Comparison of ENCODE assay signal across 8 mouse cellular contexts in the genomic region with DNA sequence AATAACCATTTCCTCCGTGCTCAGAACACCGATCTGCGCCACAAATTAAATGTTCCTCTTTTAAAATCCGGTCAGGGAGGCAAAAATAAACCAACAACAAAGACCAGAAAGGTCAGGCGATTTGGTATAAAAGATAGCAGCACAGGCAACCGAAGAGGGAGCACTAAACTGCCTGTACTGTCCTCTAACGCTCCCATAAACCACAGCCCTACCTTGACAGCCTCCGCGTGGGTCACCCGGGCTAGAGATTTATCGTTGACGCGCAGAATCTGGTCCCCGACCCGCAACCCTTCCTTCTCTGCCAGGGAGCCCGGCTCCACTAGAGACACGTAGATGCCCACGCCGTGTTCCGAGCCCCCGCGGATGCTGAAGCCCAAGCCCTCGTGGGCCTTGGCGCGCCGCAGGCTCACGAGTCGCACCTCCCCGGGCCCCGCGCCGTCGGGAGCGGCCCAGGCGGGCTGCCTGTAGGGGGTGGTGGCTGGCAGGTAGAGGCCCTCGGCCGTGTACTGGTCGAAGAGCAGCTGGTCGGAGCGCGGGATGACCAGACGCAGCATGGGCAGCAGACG. TPM values are rescaled to one million over a fixed set of nuclear protein-coding genes. Genes with fewer than 3 reads are reported as not detected.
A peak's percentile ranks its signal among the peaks of the same experiment; 100 is the strongest.
DNase-seq lines count a peak whose midpoint lies in the region; ATAC-seq and TF ChIP-seq lines count a peak whose summit lies in the region.

No protein-coding gene starts in this region.

- no peak overlapping the region for H3K27ac ChIP-seq in lung, embryonic 14.5 days (ENCODE audit: low read depth)
- peak overlapping the region; percentile 86 for H3K27ac ChIP-seq in embryonic facial prominence, embryonic 10.5 days (replicated peaks)
- H3K27ac ChIP-seq in hindbrain, embryonic 14.5 days = no peak overlapping the region
- H3K27ac ChIP-seq in midbrain, postnatal 0 days (ENCODE audit: low read depth, low read length) = no peak overlapping the region

- H3K4me3 ChIP-seq in lung, embryonic 14.5 days (ENCODE audit: low read depth, low read length) = peak overlapping the region; percentile 73
- peak overlapping the region; percentile 80 for H3K4me3 ChIP-seq in embryonic facial prominence, embryonic 10.5 days
- peak overlapping the region; percentile 62 for H3K4me3 ChIP-seq in hindbrain, embryonic 14.5 days (replicated peaks; ENCODE audit: low read length)
- H3K4me3 ChIP-seq in midbrain, postnatal 0 days (ENCODE audit: low read depth, low read length) = peak overlapping the region; percentile 51

- peak overlapping the region; percentile 62 for H3K9ac ChIP-seq in lung, embryonic 14.5 days
- peak overlapping the region; percentile 57 for H3K9ac ChIP-seq in hindbrain, embryonic 14.5 days
- H3K9ac ChIP-seq in midbrain, postnatal 0 days (replicated peaks; ENCODE audit: low read length, poor library complexity, severe bottlenecking) = peak overlapping the region; percentile 52

- no peaks in the 10 kb centered on the region for H3K36me3 ChIP-seq in lung, embryonic 14.5 days (ENCODE audit: insufficient read depth)
- 0 out of 2 replicates have a peak, but pooled peaks cover 3% of the 10 kb centered on the region for H3K36me3 ChIP-seq in embryonic facial prominence, embryonic 10.5 days (replicated peaks)
- no peaks in the 10 kb centered on the region for H3K36me3 ChIP-seq in hindbrain, embryonic 14.5 days (replicated peaks; ENCODE audit: control insufficient read depth, insufficient read depth)
- no peaks in the 10 kb centered on the region for H3K36me3 ChIP-seq in midbrain, postnatal 0 days (ENCODE audit: insufficient read depth, low read length)

- peak overlapping the region; percentile 96 for H3K4me2 ChIP-seq in lung, embryonic 14.5 days
- peak overlapping the region; percentile 71 for H3K4me2 ChIP-seq in hindbrain, embryonic 14.5 days (replicated peaks)
- peak overlapping the region; percentile 90 for H3K4me2 ChIP-seq in midbrain, postnatal 0 days (ENCODE audit: low read depth, low read length, poor library complexity, severe bottlenecking)

- no peak for TF ChIP-seq CTCF in lung, embryonic 14.5 days (IDR thresholded peaks at IDR 0.05; ENCODE audit: low read depth)
- TF ChIP-seq CTCF in midbrain, postnatal 0 days (IDR thresholded peaks at IDR 0.05) = no peak

- ATAC-seq in lung, embryonic 14.5 days (ENCODE audit: insufficient read depth) = no peak
- ATAC-seq in hindbrain, embryonic 14.5 days (ENCODE audit: low FRiP score) = no peak
- ATAC-seq in midbrain, postnatal 0 days (ENCODE audit: low FRiP score) = peak; percentile 3; the same call in 1 of the 2 replicates
- ATAC-seq in megakaryocyte progenitor cell, adult 5-6 weeks (replicated peaks; ENCODE audit: poor library complexity) = no peak

- 0 out of 2 replicates have a peak, but pooled peaks cover 3% of the 10 kb centered on the region for H3K4me1 ChIP-seq in lung, embryonic 14.5 days (ENCODE audit: insufficient read depth)
- peaks cover 61% of the 10 kb centered on the region for H3K4me1 ChIP-seq in embryonic facial prominence, embryonic 10.5 days
- peaks cover 22% of the 10 kb centered on the region; the same call in 1 of the 2 replicates for H3K4me1 ChIP-seq in hindbrain, embryonic 14.5 days (replicated peaks; ENCODE audit: control insufficient read depth, insufficient read depth, low read length)
- H3K4me1 ChIP-seq in midbrain, postnatal 0 days (ENCODE audit: insufficient read depth, low read length) = 0 out of 2 replicates have a peak, but pooled peaks cover 4% of the 10 kb centered on the region

- H3K27me3 ChIP-seq in lung, embryonic 14.5 days (ENCODE audit: insufficient read depth, low read length) = peaks cover 15% of the 10 kb centered on the region
- peaks cover 43% of the 10 kb centered on the region for H3K27me3 ChIP-seq in embryonic facial prominence, embryonic 10.5 days (replicated peaks; ENCODE audit: low read depth, poor library complexity, severe bottlenecking)
- peaks cover 14% of the 10 kb centered on the region; the same call in 1 of the 2 replicates for H3K27me3 ChIP-seq in hindbrain, embryonic 14.5 days (ENCODE audit: control insufficient read depth, insufficient read depth, low read length)
- H3K27me3 ChIP-seq in midbrain, postnatal 0 days (ENCODE audit: insufficient read depth, low read length) = no peaks in the 10 kb centered on the region

- WGBS in lung, embryonic 14.5 days = 3% methylated on average over 43 of the region's 43 CpGs
- 4% methylated on average over 43 of the region's 43 CpGs for WGBS in embryonic facial prominence, embryonic 10.5 days
- WGBS in hindbrain, embryonic 14.5 days = 3% methylated on average over 43 of the region's 43 CpGs
- 6% methylated on average over 43 of the region's 43 CpGs for WGBS in midbrain, postnatal 0 days

- H3K9me3 ChIP-seq in lung, embryonic 14.5 days (ENCODE audit: low read depth, low read length) = no peaks in the 10 kb centered on the region
- no peaks in the 10 kb centered on the region for H3K9me3 ChIP-seq in embryonic facial prominence, embryonic 10.5 days
- no peaks in the 10 kb centered on the region for H3K9me3 ChIP-seq in hindbrain, embryonic 14.5 days (ENCODE audit: control insufficient read depth, low read length)
- H3K9me3 ChIP-seq in midbrain, postnatal 0 days (ENCODE audit: low read length) = no peaks in the 10 kb centered on the region

- peak; percentile 12 for DNase-seq in lung, embryonic 14.5 days
- no peak for DNase-seq in lung, adult 18-20 months
- DNase-seq in embryonic facial prominence, embryonic 10.5 days (ENCODE audit: low spot score) = no peak
- DNase-seq in hindbrain, embryonic 14.5 days (ENCODE audit: low spot score) = no peak
- DNase-seq in midbrain, postnatal 0 days (ENCODE audit: low spot score) = no peak
- no peak for DNase-seq in frontal cortex, adult 2 months (ENCODE audit: extremely low spot score in 1 of 2, low spot score in 1 of 2)
- no peak for DNase-seq in MN1 (ENCODE audit: low spot score)

RNA-seq across cellular contexts. Expression of a gene that starts 1.3 kb away (rescaled TPM):
- 4.5 and 4.7 TPM in 2 replicates for polyA plus RNA-seq in lung, embryonic 14.5 days (2014; fragmentation: Nextera tagmentation; extraction: Ambion mirVana)
- polyA plus RNA-seq in embryonic facial prominence, embryonic 10.5 days (2016; fragmentation: Nextera tagmentation; extraction: Ambion mirVana) = 4.2 and 7.5 TPM in 2 replicates
- polyA plus RNA-seq in hindbrain, embryonic 14.5 days (2014; fragmentation: Nextera tagmentation; extraction: Ambion mirVana) = 5.8 and 8.0 TPM in 2 replicates
- 14.5 and 20.1 TPM in 2 replicates for total RNA-seq in midbrain, postnatal 0 days (2014; rRNA removed)
- polyA plus RNA-seq in midbrain, postnatal 0 days (2015; fragmentation: Nextera tagmentation; extraction: Ambion mirVana) = 2.4 and 3.5 TPM in 2 replicates
- 38.7 and 44.1 TPM in 2 replicates for polyA plus RNA-seq in frontal cortex, adult 2 months (2012; rRNA removed)
- total RNA-seq in megakaryocyte progenitor cell, adult 5-6 weeks (2015) = 1.7 and 3.6 TPM in 2 replicates
- total RNA-seq in megakaryocyte progenitor cell, adult 5-6 weeks (2017) = 0.37 and 0.41 TPM in 2 replicates

RNA-seq across cellular contexts. Expression of a gene that starts 50.1 kb away (rescaled TPM):
- 228 and 231 TPM in 2 replicates for polyA plus RNA-seq in lung, embryonic 14.5 days (2014; fragmentation: Nextera tagmentation; extraction: Ambion mirVana)
- polyA plus RNA-seq in embryonic facial prominence, embryonic 10.5 days (2016; fragmentation: Nextera tagmentation; extraction: Ambion mirVana) = 244 and 267 TPM in 2 replicates
- polyA plus RNA-seq in hindbrain, embryonic 14.5 days (2014; fragmentation: Nextera tagmentation; extraction: Ambion mirVana) = 409 and 428 TPM in 2 replicates
- 142 and 202 TPM in 2 replicates for total RNA-seq in midbrain, postnatal 0 days (2014; rRNA removed)
- polyA plus RNA-seq in midbrain, postnatal 0 days (2015; fragmentation: Nextera tagmentation; extraction: Ambion mirVana) = 356 and 357 TPM in 2 replicates
- 133 and 138 TPM in 2 replicates for polyA plus RNA-seq in frontal cortex, adult 2 months (2012; rRNA removed)
- total RNA-seq in megakaryocyte progenitor cell, adult 5-6 weeks (2015) = 102 and 121 TPM in 2 replicates
- 80.3 and 82.4 TPM in 2 replicates for total RNA-seq in megakaryocyte progenitor cell, adult 5-6 weeks (2017)
